Mouse (Mus musculus) bone marrow macrophage, adult 2 months (primary cell): ENCODE data around the gene St8sia1.

Experiments used
- CTCF ChIP-seq: IDR thresholded peaks from 2 replicates; pipeline ENCODE4 v1.5.1; 2012; ENCODE audit warnings: low read depth, mild to moderate bottlenecking, low read length, moderate library complexity
- POLR2A ChIP-seq: IDR thresholded peaks from 2 replicates; pipeline ENCODE4 v1.6.1; 2012; ENCODE audit warnings: mild to moderate bottlenecking, low read depth, low read length, borderline replicate concordance

GRCm38 (mm10) chr6:142973289-142973688 is 9.0 kb upstream of the St8sia1 start:
- TF ChIP-seq CTCF, result no peak
- TF ChIP-seq POLR2A, result no peak
